Mouse (Mus musculus) stomach, embryonic 15.5 days (tissue): ENCODE data around the gene Camk1. TPM values are rescaled to one million over a fixed set of nuclear protein-coding genes. Genes with fewer than 3 reads are reported as not detected.

Source experiments
- ATAC-seq: fragments of 200-750 bp; cut with Nextera tagmentation; 2 replicates; pipeline ENCODE4 v1.8.0; 2017; ENCODE audit warnings: low read depth, moderate number of reproducible peaks, moderate TSS enrichment; ENCODE audit not compliant: insufficient read depth, low FRiP score
- H3K27ac ChIP-seq: fragments of 300-500 bp; sonication (generic); 2 replicates; pipeline ENCODE4 v1.5.1; 2015; ENCODE audit warnings: mild to moderate bottlenecking, inconsistent platforms
- H3K27me3 ChIP-seq: fragments of 300-500 bp; sonication (generic); replicated peaks from 2 replicates; pipeline ENCODE4 v1.6.1; 2015; ENCODE audit warnings: inconsistent platforms
- H3K36me3 ChIP-seq: fragments of 300-500 bp; sonication (generic); 2 replicates; pipeline ENCODE4 v1.6.1; 2015; ENCODE audit warnings: inconsistent platforms
- H3K4me1 ChIP-seq: fragments of 300-500 bp; sonication (generic); 2 replicates; pipeline ENCODE4 v1.6.1; 2015; ENCODE audit warnings: inconsistent platforms
- H3K4me2 ChIP-seq: fragments of 300-500 bp; sonication (generic); 2 replicates; pipeline ENCODE4 v1.6.1; 2015; ENCODE audit warnings: mild to moderate bottlenecking, inconsistent platforms
- H3K4me3 ChIP-seq: fragments of 300-500 bp; sonication (generic); replicated peaks from 2 replicates; pipeline ENCODE4 v1.5.1; 2015; ENCODE audit warnings: inconsistent platforms
- H3K9ac ChIP-seq: fragments of 300-500 bp; sonication (generic); 2 replicates; pipeline ENCODE4 v1.6.1; 2015; ENCODE audit warnings: inconsistent platforms
- H3K9me3 ChIP-seq: fragments of 300-500 bp; sonication (generic); 2 replicates; pipeline ENCODE4 v1.6.1; 2016; ENCODE audit warnings: inconsistent platforms
- WGBS: fragments of 180-500 bp; shearing (Covaris S2); methylation state at CpG from one replicate; pipeline ENCODE4 v1.1.7; 2015; 5-methylcytosine and 5-hydroxymethylcytosine counted together
- polyA plus RNA-seq: library from polyadenylated mRNA; unstranded; fragments of >200 nt; fragmentation: Nextera tagmentation; extraction: Ambion mirVana; gene quantifications from 2 replicates; pipeline ENCODE4 v1.2.1, GENCODE M21; 2015

Gene Camk1
- polyA plus RNA-seq, 1 experiment from 2014 or later, result 92.7 TPM

DNA sequence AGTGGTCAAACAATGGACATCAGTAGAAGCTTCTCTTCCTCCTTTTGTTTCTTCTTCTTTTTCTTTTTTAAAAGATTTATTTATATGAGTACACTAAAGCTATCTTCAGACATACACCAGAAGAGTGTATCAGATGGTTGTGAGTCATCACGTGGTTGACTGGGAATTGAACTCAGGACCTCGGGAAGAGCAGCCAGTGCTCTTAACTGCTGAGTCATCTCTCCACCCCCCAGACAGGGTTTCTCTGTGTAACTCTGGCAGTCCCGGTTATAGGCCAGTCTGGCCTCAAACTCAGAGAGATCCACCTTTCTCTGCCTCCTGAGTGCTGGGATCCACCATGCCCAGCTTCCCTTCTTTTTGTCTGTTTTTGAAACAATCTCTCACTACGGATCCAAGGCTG is 47.1 kb downstream of the Camk1 start:
- H3K4me3 ChIP-seq, result no peak overlapping the region
- no peaks in the 10 kb centered on the region for H3K36me3 ChIP-seq
- H3K27me3 ChIP-seq, result no peaks in the 10 kb centered on the region
- H3K9ac ChIP-seq, result no peak overlapping the region
- 61% methylated on average over 4 of the region's 4 CpGs for WGBS
- ATAC-seq, result no peak
- no peak overlapping the region for H3K27ac ChIP-seq
- H3K4me1 ChIP-seq, result no peaks in the 10 kb centered on the region
- no peaks in the 10 kb centered on the region for H3K9me3 ChIP-seq
- no peak overlapping the region for H3K4me2 ChIP-seq

GRCm38 (mm10) chr6:113296046-113296445 is 47.7 kb downstream of the Camk1 start:
- Histone ChIP-seq H3K9ac (no peak overlapping the region), H3K4me2 (no peak overlapping the region), H3K9me3 (no peaks in the 10 kb centered on the region), H3K4me3 (no peak overlapping the region), H3K36me3 (no peaks in the 10 kb centered on the region), H3K27ac (no peak overlapping the region), H3K27me3 (no peaks in the 10 kb centered on the region), H3K4me1 (no peaks in the 10 kb centered on the region)
- 74% methylated on average over 2 of the region's 2 CpGs for WGBS
- ATAC-seq, result no peak

DNA sequence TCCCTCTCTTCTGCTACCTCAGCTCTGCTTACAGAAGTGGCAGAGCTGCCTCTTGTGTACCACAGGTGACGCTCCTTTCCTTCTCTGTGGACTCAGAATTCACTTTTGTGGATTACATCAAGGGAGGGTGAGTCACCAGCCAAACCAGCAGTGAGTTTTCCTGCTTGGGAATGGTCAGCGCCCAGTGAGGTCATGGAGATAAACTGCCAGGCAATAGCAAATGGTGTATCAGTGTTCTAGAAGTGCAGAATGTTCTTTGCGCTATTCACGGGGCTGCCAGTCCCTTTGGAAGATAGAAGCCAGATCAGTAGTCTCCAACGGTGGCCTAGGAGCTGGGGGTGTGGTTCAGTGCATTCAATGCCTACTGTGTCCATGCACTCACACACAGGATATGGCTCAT is 50.8 kb downstream of the Camk1 start:
- Histone ChIP-seq H3K4me2 (no peak overlapping the region), H3K4me1 (no peaks in the 10 kb centered on the region), H3K27me3 (no peaks in the 10 kb centered on the region), H3K9ac (no peak overlapping the region), H3K4me3 (no peak overlapping the region), H3K9me3 (no peaks in the 10 kb centered on the region), H3K27ac (no peak overlapping the region), H3K36me3 (no peaks in the 10 kb centered on the region)
- no peak for ATAC-seq
- 67% methylated on average over 5 of the region's 5 CpGs for WGBS

GRCm38 (mm10) chr6:113290346-113290745 is 53.4 kb downstream of the Camk1 start:
- H3K9me3 ChIP-seq, result no peaks in the 10 kb centered on the region
- H3K9ac ChIP-seq, result no peak overlapping the region
- H3K27me3 ChIP-seq, result no peaks in the 10 kb centered on the region
- ATAC-seq, result no peak
- H3K4me3 ChIP-seq, result no peak overlapping the region
- no peaks in the 10 kb centered on the region for H3K4me1 ChIP-seq
- WGBS, result 69% methylated on average over 6 of the region's 6 CpGs
- no peak overlapping the region for H3K27ac ChIP-seq
- H3K4me2 ChIP-seq, result no peak overlapping the region
- no peaks in the 10 kb centered on the region for H3K36me3 ChIP-seq

GRCm38 (mm10) chr6:113289346-113289745 is 54.4 kb downstream of the Camk1 start:
- ATAC-seq, result no peak
- Histone ChIP-seq H3K27me3 (peaks cover 10% of the 10 kb centered on the region), H3K27ac (no peak overlapping the region), H3K9me3 (no peaks in the 10 kb centered on the region), H3K9ac (no peak overlapping the region), H3K36me3 (no peaks in the 10 kb centered on the region), H3K4me1 (no peaks in the 10 kb centered on the region), H3K4me2 (no peak overlapping the region), H3K4me3 (no peak overlapping the region)
- 92% methylated on average over 15 of the region's 15 CpGs for WGBS

DNA sequence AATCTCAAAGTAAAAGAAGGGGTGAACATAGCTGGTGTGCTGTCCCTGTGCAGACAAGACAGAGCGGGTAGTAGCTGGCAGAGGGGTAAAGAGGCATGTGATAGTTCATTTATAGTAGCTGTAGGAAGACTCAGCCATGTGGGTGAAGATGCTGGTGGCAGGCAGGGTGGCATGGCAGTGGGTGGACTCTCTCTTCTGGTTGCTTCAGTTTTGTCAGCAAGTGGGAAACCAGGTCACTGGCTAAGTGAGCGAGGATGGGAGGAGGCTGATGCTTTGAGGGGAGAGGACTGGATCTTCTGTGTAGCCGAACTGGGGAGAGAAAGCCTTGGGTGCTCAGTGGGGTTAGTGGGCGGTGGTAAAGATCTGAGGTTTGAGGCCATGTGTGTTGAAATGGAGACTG is 56.5 kb downstream of the Camk1 start:
- no peak overlapping the region for H3K27ac ChIP-seq
- ATAC-seq, result no peak

DNA sequence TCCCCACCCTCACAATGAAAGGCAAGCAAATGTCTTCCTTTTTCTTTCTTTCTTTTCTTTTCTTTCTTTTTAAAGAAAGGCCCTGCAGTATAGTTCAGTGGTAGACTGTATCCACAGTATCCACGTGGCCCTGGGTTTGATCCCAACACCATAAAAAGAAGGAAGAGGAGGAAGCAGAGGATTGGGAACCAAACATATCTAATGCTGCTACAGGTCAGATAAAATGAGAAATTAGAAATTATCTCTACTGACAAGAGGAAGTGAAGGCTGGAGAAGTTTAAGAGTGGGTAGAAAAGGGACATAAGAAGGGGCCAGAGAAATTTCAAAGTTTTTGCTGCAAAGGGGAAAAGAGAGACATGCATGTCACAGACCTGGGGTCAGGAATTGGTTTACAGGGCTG is 57.5 kb downstream of the Camk1 start:
- Histone ChIP-seq H3K4me2 (no peak overlapping the region), H3K4me3 (no peak overlapping the region), H3K4me1 (peaks cover 7% of the 10 kb centered on the region), H3K27me3 (peaks cover 37% of the 10 kb centered on the region), H3K27ac (no peak overlapping the region), H3K36me3 (no peaks in the 10 kb centered on the region), H3K9me3 (no peaks in the 10 kb centered on the region), H3K9ac (no peak overlapping the region)
- no peak for ATAC-seq
- 48% methylated on average over 1 of the region's 1 CpGs for WGBS

More for the DNA sequence above, 56.5 kb downstream of the Camk1 start:
- Histone ChIP-seq H3K4me2 (no peak overlapping the region), H3K4me1 (peaks cover 5% of the 10 kb centered on the region), H3K9ac (no peak overlapping the region), H3K36me3 (no peaks in the 10 kb centered on the region), H3K9me3 (no peaks in the 10 kb centered on the region), H3K27me3 (peaks cover 30% of the 10 kb centered on the region), H3K4me3 (no peak overlapping the region)
- WGBS, result 63% methylated on average over 4 of the region's 4 CpGs

DNA sequence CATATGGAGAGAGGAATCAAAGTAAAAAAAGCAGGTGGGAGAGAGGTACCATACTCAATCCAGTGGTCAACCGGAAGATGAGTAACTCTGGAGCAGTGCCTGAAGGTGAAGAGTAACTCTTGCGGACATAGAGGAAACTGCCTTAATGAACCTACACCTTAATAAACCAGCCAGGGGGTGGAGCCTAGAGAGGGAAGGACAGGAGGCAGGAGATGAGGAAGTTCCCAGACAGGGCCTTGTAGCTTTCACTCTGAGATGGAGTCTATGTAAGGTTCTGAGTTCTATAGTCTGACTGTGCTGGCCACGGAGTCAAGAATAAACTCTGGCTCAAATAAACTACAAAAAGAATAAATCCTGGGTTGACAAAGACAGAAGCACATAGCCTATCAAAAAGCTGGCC is 58.9 kb downstream of the Camk1 start:
- Histone ChIP-seq H3K4me2 (no peak overlapping the region), H3K9ac (no peak overlapping the region), H3K27ac (no peak overlapping the region), H3K9me3 (no peaks in the 10 kb centered on the region), H3K27me3 (peaks cover 37% of the 10 kb centered on the region), H3K4me3 (no peak overlapping the region), H3K4me1 (peaks cover 7% of the 10 kb centered on the region), H3K36me3 (no peaks in the 10 kb centered on the region)
- ATAC-seq, result no peak
- 68% methylated on average over 3 of the region's 3 CpGs for WGBS

Other genes starting within 250 kb of the Camk1 start
- 1.7 and 2.0 TPM in 2 replicates for gene Lhfpl4, start 148.6 kb downstream of the Camk1 start, polyA plus RNA-seq
- gene Mtmr14, start 106.1 kb downstream of the Camk1 start, polyA plus RNA-seq, result 34.3 and 38.2 TPM in 2 replicates
- gene Cpne9, start 61.7 kb downstream of the Camk1 start, polyA plus RNA-seq, result 0.22 and 0.23 TPM in 2 replicates
- 15.9 and 17.6 TPM in 2 replicates for gene Brpf1, start 36.8 kb downstream of the Camk1 start, polyA plus RNA-seq
- 13.1 and 13.3 TPM in 2 replicates for gene Ogg1, start 17.0 kb downstream of the Camk1 start, polyA plus RNA-seq
- 44.1 and 44.2 TPM in 2 replicates for gene Tada3, start 33.9 kb upstream of the Camk1 start, polyA plus RNA-seq
- gene Arpc4, start 34.1 kb upstream of the Camk1 start, polyA plus RNA-seq, result 362 and 387 TPM in 2 replicates
- gene Ttll3, start 45.3 kb upstream of the Camk1 start, polyA plus RNA-seq, result 2.9 and 3.2 TPM in 2 replicates
- 15.9 and 20.8 TPM in 2 replicates for gene Rpusd3, start 75.4 kb upstream of the Camk1 start, polyA plus RNA-seq
- 2.3 and 3.8 TPM in 2 replicates for gene Cidec, start 91.8 kb upstream of the Camk1 start, polyA plus RNA-seq
- gene Jagn1, start 98.6 kb upstream of the Camk1 start, polyA plus RNA-seq, result 84.2 and 91.1 TPM in 2 replicates
- gene Il17re, start 114.5 kb upstream of the Camk1 start, polyA plus RNA-seq, result 16.8 and 18.2 TPM in 2 replicates
- gene Il17rc, start 127.4 kb upstream of the Camk1 start, polyA plus RNA-seq, result 26.4 and 26.7 TPM in 2 replicates
- 23.2 and 23.3 TPM in 2 replicates for gene Creld1, start 139.3 kb upstream of the Camk1 start, polyA plus RNA-seq
- 0.40 and 0.54 TPM in 2 replicates for gene Prrt3, start 157.9 kb upstream of the Camk1 start, polyA plus RNA-seq
- 88.5 and 94.7 TPM in 2 replicates for gene Emc3, start 187.7 kb upstream of the Camk1 start, polyA plus RNA-seq
- 8.1 and 9.7 TPM in 2 replicates for gene Fancd2, start 187.7 kb upstream of the Camk1 start, polyA plus RNA-seq